16 mouse cellular contexts compared by ENCODE assay signal in the genomic region with DNA sequence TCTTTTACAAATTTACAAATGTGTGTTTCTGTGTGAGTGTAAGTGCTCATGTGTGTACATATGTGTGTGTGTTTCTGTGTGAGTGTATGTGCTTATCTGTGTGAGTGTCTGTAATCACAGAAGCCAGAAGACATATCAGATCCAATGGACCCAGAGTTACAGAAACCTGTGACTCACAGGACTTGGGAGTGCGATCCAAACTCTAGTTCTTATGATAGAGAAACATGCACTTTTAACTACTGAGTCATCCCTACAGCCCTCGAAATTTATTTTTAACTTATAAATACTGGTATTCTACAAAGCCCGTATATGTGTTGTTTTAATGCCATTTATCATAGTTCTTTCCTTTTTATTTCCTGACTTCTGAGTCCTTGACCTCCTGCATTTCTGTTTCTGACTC.
"Had no signal": no experiment of that assay in that cellular context is flagged by ENCODE, and none has a peak within 500 bp of the region (broad histone marks: within the 10 kb centered on the region; RNA-seq: fewer than 3 reads in every experiment).

No protein-coding gene starts in this region.

- H3K27ac ChIP-seq: neural tube, embryonic 12.5 days; neural tube, embryonic 13.5 days; neural tube, embryonic 15.5 days; stomach, embryonic 15.5 days; stomach, postnatal 0 days had no signal

- H3K4me1 ChIP-seq: neural tube, embryonic 12.5 days; neural tube, embryonic 13.5 days; neural tube, embryonic 15.5 days; stomach, embryonic 15.5 days had no signal

- DNase-seq: retina, postnatal 1 day; right cerebral cortex, postnatal 14 days; right cerebral cortex, postnatal 25 days; right cerebral cortex, postnatal 4 days; spleen, adult 18-20 months; thymus, adult 18-20 months; thymus, adult 2 months; thymus, postnatal 14 days; thymus, postnatal 25 days; thymus, postnatal 36 days; thymus, postnatal 4 days had no signal

- H3K27me3 ChIP-seq: neural tube, embryonic 12.5 days; neural tube, embryonic 13.5 days; neural tube, embryonic 15.5 days; stomach, embryonic 15.5 days had no signal

- H3K36me3 ChIP-seq: neural tube, embryonic 12.5 days; neural tube, embryonic 13.5 days; neural tube, embryonic 15.5 days; stomach, embryonic 15.5 days had no signal

- H3K9ac ChIP-seq: neural tube, embryonic 12.5 days; neural tube, embryonic 13.5 days; neural tube, embryonic 15.5 days; stomach, embryonic 15.5 days had no signal

- H3K9me3 ChIP-seq: neural tube, embryonic 12.5 days; neural tube, embryonic 13.5 days; neural tube, embryonic 15.5 days; stomach, embryonic 15.5 days had no signal

- H3K4me3 ChIP-seq: neural tube, embryonic 12.5 days; neural tube, embryonic 13.5 days; neural tube, embryonic 15.5 days; stomach, embryonic 15.5 days had no signal

- H3K4me2 ChIP-seq: neural tube, embryonic 12.5 days; neural tube, embryonic 13.5 days; neural tube, embryonic 15.5 days; stomach, embryonic 15.5 days had no signal
